Mouse (Mus musculus): Measurements from ENCODE around the gene Samhd1. TPM values are rescaled to one million over a fixed set of nuclear protein-coding genes. Genes with fewer than 3 reads are reported as not detected.

Samhd1 gene
- polyA plus RNA-seq, 1 experiment from 2014 or later: 29.4 TPM

DNA sequence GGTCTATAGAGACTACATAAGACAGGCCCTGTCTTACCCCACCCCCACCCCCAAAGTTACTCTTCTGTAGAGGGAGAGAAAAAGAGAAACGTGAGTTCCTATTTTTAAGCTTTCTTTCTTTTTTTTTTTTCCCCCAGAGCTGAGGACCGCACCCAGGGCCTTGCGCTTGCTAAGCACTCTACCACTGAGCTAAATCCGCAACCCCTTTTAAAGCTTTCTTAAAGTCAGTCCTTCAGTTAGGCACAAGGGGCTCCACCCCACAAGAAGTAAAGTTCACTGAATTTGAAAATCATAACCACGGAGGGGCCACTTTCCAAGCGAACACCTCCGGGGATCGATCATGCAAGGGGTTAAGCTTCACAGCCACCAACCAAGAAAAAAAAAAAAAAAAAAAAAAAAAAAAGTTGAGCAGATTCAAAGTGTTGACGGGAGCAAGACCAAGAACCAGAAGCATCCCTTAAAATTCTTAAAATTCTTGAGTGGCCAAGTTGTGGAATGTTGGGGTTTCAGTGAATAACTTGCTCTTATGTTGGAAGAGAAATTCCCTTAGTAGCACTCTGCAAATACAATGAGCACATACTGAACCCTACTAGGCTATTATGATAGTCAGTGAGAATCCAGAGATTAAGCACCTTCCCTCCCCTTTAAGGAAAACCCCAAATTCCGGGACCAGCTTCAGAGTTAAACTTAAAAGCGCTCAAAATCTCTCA lies 1.1 kb downstream of the Samhd1 start:
- Histone ChIP-seq H3K4me3 (peak overlapping the region; percentile 75), H3K36me3 (replicated peaks) (peaks cover 2% of the 10 kb centered on the region), H3K27me3 (ENCODE audit: poor library complexity, severe bottlenecking) (no peaks in the 10 kb centered on the region), H3K9me3 (no peaks in the 10 kb centered on the region), H3K4me1 (peaks cover 20% of the 10 kb centered on the region), H3K27ac (peak overlapping the region; percentile 88)
- no peak for DNase-seq (ENCODE audit: extremely low spot score, low spot score)
- WGBS: 16% methylated on average over 11 of the region's 11 CpGs

DNA sequence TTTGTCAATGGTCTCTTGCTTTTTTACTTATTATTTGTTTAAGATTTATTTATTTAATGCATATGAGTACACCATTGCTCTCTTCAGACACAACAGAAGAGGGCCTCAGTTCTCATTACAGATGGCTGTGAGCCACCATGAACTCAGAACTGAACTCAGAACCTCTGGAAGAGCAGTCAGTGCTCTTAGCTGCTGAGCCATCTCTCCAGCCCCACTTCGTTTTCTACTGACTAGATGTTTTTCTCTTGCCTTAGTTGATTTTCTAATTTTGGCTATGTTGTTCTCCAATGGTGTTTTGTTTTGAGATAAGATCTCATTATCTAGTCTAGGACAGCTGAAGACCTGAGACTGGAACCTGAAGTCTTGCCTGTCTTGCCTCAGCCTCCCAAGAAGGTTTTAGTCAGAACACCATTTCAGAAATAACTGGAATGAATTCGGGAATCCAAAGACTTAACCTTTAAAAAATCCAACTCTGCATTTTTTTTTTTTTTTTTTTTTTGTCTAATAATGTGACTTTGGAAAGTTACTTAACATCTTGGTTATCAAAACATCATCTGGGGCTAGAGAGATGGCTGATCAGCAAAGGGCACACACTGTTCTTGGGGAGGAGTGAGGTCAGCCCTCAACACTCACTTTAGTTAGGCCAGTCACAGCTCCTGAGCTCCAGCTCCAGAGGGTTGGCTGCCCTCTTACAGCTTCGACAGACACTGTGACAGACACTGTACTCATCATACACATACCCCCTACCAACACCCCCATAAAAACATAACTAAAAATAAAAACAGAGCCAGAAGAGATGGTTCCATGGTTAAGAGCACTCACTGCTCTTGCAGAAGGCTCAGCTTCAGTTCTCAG lies 2.2 kb downstream of the Samhd1 start:
- Histone ChIP-seq H3K36me3 (replicated peaks) (peaks cover 11% of the 10 kb centered on the region), H3K4me1 (peaks cover 25% of the 10 kb centered on the region), H3K27ac (no peak overlapping the region), H3K9me3 (no peaks in the 10 kb centered on the region), H3K27me3 (ENCODE audit: poor library complexity, severe bottlenecking) (no peaks in the 10 kb centered on the region), H3K4me3 (no peak overlapping the region)
- DNase-seq (ENCODE audit: extremely low spot score, low spot score): no peak
- WGBS: 86% methylated on average over 3 of the region's 3 CpGs

DNA sequence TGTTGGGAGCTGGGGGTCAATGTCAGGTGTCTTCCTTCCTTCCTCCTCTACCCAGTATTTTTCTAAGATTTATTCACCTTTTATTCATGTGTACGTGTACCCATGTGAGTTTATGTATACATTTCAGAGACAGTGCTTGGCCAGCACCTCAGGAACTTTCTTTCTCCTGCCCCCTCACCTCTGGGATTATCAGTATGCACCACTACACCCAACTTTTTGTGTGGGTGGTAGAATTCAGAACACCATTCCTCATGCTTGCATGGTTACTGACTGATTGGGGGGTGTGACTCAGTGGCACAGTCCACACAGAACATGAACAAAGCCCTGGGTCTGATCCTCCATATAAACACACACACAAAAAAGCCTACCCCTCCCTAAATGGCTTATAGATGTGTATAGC lies 3.0 kb downstream of the Samhd1 start:
- Histone ChIP-seq H3K27me3 (ENCODE audit: poor library complexity, severe bottlenecking) (no peaks in the 10 kb centered on the region), H3K4me1 (peaks cover 25% of the 10 kb centered on the region), H3K27ac (no peak overlapping the region), H3K4me3 (no peak overlapping the region), H3K9me3 (no peaks in the 10 kb centered on the region), H3K36me3 (replicated peaks) (peaks cover 15% of the 10 kb centered on the region)
- WGBS: 95% methylated on average over 1 of the region's 1 CpGs
- DNase-seq (ENCODE audit: extremely low spot score, low spot score): no peak

DNA sequence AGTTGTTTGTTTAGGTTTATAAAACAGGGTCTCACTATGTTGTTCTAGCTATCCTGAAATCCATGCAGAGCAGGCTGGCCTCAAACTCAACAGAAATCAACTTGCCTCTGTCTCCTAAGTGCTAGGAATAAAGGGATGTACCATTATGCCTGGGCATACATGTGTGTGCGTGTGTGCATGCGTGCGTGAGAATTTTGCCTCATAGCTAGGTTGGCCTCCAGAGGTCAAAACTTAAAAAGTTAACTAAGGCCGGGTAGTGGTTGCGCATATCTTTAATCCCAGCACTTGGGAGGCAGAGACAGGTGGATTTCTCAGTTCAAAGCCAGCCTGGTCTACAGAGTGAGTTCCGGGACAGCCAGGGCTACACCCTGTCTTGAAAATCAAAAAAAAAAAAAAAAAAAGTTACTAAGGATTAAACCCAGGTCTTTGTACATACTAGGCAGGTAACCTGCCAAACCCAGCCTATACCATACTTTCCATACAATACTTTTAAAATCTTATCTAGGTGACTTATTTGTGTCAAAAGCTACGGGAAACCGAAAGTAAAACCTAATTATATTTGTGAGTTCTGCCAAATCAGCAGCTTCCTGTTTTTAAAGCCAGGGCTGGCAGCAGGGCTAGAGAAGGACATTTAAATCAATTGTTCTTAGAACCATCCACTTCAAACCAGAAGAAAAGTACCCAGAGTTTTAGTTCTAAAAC lies 4.1 kb downstream of the Samhd1 start:
- H3K9me3 ChIP-seq: no peaks in the 10 kb centered on the region
- no peak overlapping the region for H3K27ac ChIP-seq
- no peaks in the 10 kb centered on the region for H3K27me3 ChIP-seq (ENCODE audit: poor library complexity, severe bottlenecking)
- peaks cover 25% of the 10 kb centered on the region for H3K4me1 ChIP-seq
- no peak for DNase-seq (ENCODE audit: extremely low spot score, low spot score)
- peaks cover 25% of the 10 kb centered on the region for H3K36me3 ChIP-seq (replicated peaks)
- H3K4me3 ChIP-seq: no peak overlapping the region
- WGBS: 87% methylated on average over 8 of the region's 8 CpGs

DNA sequence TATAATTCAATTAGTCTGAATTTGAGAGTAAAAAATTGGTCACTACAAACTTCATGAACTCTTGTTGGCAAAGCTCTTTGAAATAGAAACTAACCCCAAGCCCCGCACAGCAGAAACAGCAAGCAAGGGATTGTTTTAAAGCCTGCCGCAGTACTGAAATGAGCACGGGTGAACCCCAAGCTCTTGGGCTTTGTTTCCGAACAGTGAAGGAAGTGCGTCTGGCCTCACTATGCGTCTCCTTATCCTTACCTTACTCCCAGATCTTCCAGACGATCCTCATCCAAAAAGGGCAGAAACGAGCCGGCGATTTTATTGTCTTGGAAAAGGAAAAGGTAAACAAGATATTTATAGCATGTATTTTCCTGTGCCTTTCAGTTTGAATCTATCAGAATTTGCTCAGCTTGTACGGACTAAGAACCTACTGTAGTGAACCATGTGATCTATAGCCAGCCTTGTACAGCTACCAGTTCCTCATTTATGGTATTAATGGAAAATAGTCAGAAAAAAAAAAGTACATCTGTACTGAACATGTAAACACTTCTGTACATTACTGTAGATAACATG lies 5.4 kb downstream of the Samhd1 start:
- Histone ChIP-seq H3K4me3 (no peak overlapping the region), H3K9me3 (no peaks in the 10 kb centered on the region), H3K27me3 (ENCODE audit: poor library complexity, severe bottlenecking) (no peaks in the 10 kb centered on the region), H3K4me1 (peaks cover 19% of the 10 kb centered on the region), H3K36me3 (replicated peaks) (peaks cover 38% of the 10 kb centered on the region), H3K27ac (no peak overlapping the region)
- no peak for DNase-seq (ENCODE audit: extremely low spot score, low spot score)
- WGBS: 86% methylated on average over 11 of the region's 11 CpGs

DNA sequence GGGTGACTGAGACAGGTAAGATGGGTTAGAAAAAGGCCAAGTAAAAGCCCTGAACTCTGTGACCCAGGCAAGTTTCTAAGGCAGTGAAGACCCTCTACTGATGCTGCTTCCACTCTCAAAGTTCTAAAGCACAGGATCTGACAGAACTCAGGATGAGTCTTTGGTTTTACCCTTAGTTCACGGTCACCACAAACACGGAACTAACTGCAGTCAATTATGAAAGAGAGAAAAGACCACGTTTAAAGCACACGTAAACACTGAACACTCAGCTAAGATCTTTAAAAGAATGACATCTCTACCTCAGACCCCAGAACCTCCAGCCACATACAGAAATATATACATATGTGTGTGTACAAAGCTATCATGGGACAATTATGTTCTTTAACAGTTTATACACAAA lies 6.0 kb downstream of the Samhd1 start:
- H3K4me3 ChIP-seq: no peak overlapping the region
- no peak for DNase-seq (ENCODE audit: extremely low spot score, low spot score)
- peaks cover 13% of the 10 kb centered on the region for H3K4me1 ChIP-seq
- 94% methylated on average over 4 of the region's 4 CpGs for WGBS
- H3K27ac ChIP-seq: no peak overlapping the region
- peaks cover 41% of the 10 kb centered on the region for H3K36me3 ChIP-seq (replicated peaks)
- no peaks in the 10 kb centered on the region for H3K27me3 ChIP-seq (ENCODE audit: poor library complexity, severe bottlenecking)
- no peaks in the 10 kb centered on the region for H3K9me3 ChIP-seq

DNA sequence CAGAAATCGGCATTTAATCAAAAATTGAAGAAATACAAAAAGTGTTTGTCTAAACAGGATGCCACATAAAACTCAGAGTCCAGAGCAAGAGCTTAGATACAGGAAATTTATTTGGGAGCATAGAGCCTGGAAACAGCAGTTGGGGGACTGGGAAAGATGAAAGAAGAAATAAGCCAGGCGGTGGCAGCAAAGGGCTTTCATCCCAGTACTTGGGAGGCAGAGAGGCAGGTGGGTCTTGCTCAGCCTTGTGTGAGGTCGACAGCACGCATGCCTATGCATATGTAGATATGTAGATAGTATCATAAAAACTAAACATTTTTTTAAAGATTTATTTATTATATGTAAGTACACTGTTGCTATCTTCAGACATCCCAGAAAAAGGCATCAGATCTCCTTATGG lies 7.0 kb downstream of the Samhd1 start:
- Histone ChIP-seq H3K9me3 (no peaks in the 10 kb centered on the region), H3K4me3 (no peak overlapping the region), H3K27me3 (ENCODE audit: poor library complexity, severe bottlenecking) (no peaks in the 10 kb centered on the region), H3K27ac (no peak overlapping the region), H3K4me1 (peaks cover 5% of the 10 kb centered on the region; the same call in 1 of the 2 replicates), H3K36me3 (replicated peaks) (peaks cover 43% of the 10 kb centered on the region)
- no peak for DNase-seq (ENCODE audit: extremely low spot score, low spot score)
- WGBS: 75% methylated on average over 4 of the region's 4 CpGs

- H3K27ac ChIP-seq: no peak overlapping the region
- no peaks in the 10 kb centered on the region for H3K9me3 ChIP-seq
- 92% methylated on average over 3 of the region's 3 CpGs for WGBS
- peaks cover 50% of the 10 kb centered on the region for H3K36me3 ChIP-seq (replicated peaks)
- no peak overlapping the region for H3K4me3 ChIP-seq
- DNase-seq (ENCODE audit: extremely low spot score, low spot score): no peak
- H3K4me1 ChIP-seq: peaks cover 5% of the 10 kb centered on the region; the same call in 1 of the 2 replicates
- no peaks in the 10 kb centered on the region for H3K27me3 ChIP-seq (ENCODE audit: poor library complexity, severe bottlenecking)
These were observed 7.7 kb downstream of the Samhd1 start for GRCm38 (mm10) chr2:157127370-157127769.

GRCm38 (mm10) chr2:157125246-157125645 lies 9.8 kb downstream of the Samhd1 start:
- WGBS: 93% methylated on average over 3 of the region's 3 CpGs
- H3K36me3 ChIP-seq (replicated peaks): peaks cover 69% of the 10 kb centered on the region
- DNase-seq (ENCODE audit: extremely low spot score, low spot score): no peak
- no peak overlapping the region for H3K27ac ChIP-seq
- H3K27me3 ChIP-seq (ENCODE audit: poor library complexity, severe bottlenecking): no peaks in the 10 kb centered on the region
- H3K4me3 ChIP-seq: no peak overlapping the region
- H3K4me1 ChIP-seq: peaks cover 5% of the 10 kb centered on the region; the same call in 1 of the 2 replicates
- no peaks in the 10 kb centered on the region for H3K9me3 ChIP-seq

DNA sequence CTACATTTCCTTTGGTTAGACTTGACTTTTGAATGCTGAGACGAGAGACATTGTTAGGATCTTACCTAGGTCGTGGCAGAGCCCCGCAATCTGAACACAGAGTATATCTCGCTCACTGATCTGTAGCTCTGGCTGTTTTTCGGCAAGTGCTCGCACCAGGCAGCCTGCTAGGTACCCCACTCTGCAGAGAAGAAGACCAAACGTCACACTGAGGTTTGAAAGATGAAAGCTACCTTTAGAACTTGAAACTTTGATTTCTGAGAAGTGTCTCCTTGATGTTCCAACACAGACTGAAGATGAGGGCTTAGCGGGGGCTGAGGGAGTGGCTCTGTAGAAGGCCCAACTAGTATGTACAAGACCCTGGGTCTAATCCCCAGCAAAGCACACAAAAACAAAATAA lies 13.3 kb downstream of the Samhd1 start:
- Histone ChIP-seq H3K27ac (no peak overlapping the region), H3K36me3 (replicated peaks) (peaks cover 71% of the 10 kb centered on the region), H3K27me3 (ENCODE audit: poor library complexity, severe bottlenecking) (no peaks in the 10 kb centered on the region), H3K4me3 (no peak overlapping the region), H3K4me1 (no peaks in the 10 kb centered on the region), H3K9me3 (no peaks in the 10 kb centered on the region)
- DNase-seq (ENCODE audit: extremely low spot score, low spot score): no peak
- 93% methylated on average over 8 of the region's 8 CpGs for WGBS

- Histone ChIP-seq H3K36me3 (replicated peaks) (peaks cover 68% of the 10 kb centered on the region), H3K27ac (no peak overlapping the region)
- WGBS: 88% methylated on average over 3 of the region's 3 CpGs
These were observed 16.0 kb downstream of the Samhd1 start for GRCm38 (mm10) chr2:157119075-157119474.

GRCm38 (mm10) chr2:157118556-157118955 lies 16.5 kb downstream of the Samhd1 start:
- Histone ChIP-seq H3K9me3 (no peaks in the 10 kb centered on the region), H3K27me3 (ENCODE audit: poor library complexity, severe bottlenecking) (no peaks in the 10 kb centered on the region), H3K36me3 (replicated peaks) (peaks cover 74% of the 10 kb centered on the region), H3K27ac (no peak overlapping the region), H3K4me1 (no peaks in the 10 kb centered on the region), H3K4me3 (no peak overlapping the region)
- 91% methylated on average over 4 of the region's 4 CpGs for WGBS
- no peak for DNase-seq (ENCODE audit: extremely low spot score, low spot score)

More at GRCm38 (mm10) chr2:157119075-157119474, 16.0 kb downstream of the Samhd1 start:
- H3K9me3 ChIP-seq: no peaks in the 10 kb centered on the region
- H3K4me1 ChIP-seq: no peaks in the 10 kb centered on the region
- H3K27me3 ChIP-seq (ENCODE audit: poor library complexity, severe bottlenecking): no peaks in the 10 kb centered on the region
- H3K4me3 ChIP-seq: no peak overlapping the region
- no peak for DNase-seq (ENCODE audit: extremely low spot score, low spot score)
